Mouse (Mus musculus) neural tube, embryonic 14.5 days (tissue): ENCODE results near the gene Vdac1. TPM values are rescaled to one million over a fixed set of nuclear protein-coding genes. Genes with fewer than 3 reads are reported as not detected.
A peak's percentile ranks its signal among the peaks of the same experiment; 100 is the strongest.
"Not testable (repeated sequence)": the region's sequence is repeated elsewhere in the genome, so short reads cannot be mapped to it uniquely, and the experiment has no call there.

Experiments
- ATAC-seq: fragments of 200-750 bp; cut with Nextera tagmentation; 2 replicates; pipeline ENCODE4 v1.8.0; 2017; ENCODE audit warnings: low read depth, mild to moderate bottlenecking, moderate TSS enrichment, moderate library complexity
- H3K27ac ChIP-seq: fragments of 300-500 bp; sonication (generic); 2 replicates; pipeline ENCODE4 v1.5.1; 2014; ENCODE audit warnings: low read depth, mild to moderate bottlenecking, control low read depth, low read length, moderate library complexity, mixed read lengths
- H3K27me3 ChIP-seq: fragments of 300-500 bp; sonication (generic); 2 replicates; pipeline ENCODE4 v1.6.1; 2014; ENCODE audit warnings: low read length; ENCODE audit not compliant: control insufficient read depth, insufficient read depth
- H3K36me3 ChIP-seq: fragments of 300-500 bp; sonication (generic); 2 replicates; pipeline ENCODE4 v1.6.1; 2014; ENCODE audit warnings: low read length, mixed read lengths; ENCODE audit not compliant: control insufficient read depth, insufficient read depth
- H3K4me1 ChIP-seq: fragments of 300-500 bp; sonication (generic); 2 replicates; pipeline ENCODE4 v1.6.1; 2014; ENCODE audit warnings: low read length; ENCODE audit not compliant: control insufficient read depth, insufficient read depth
- H3K4me2 ChIP-seq: fragments of 300-500 bp; sonication (generic); 2 replicates; pipeline ENCODE4 v1.6.1; 2014; ENCODE audit warnings: mild to moderate bottlenecking, low read depth, low read length, control low read depth
- H3K4me3 ChIP-seq: fragments of 300-500 bp; sonication (generic); 2 replicates; pipeline ENCODE4 v1.5.1; 2014; ENCODE audit warnings: low read depth, low read length, control low read depth, mixed read lengths
- H3K9ac ChIP-seq: fragments of 300-500 bp; sonication (generic); replicated peaks from 2 replicates; pipeline ENCODE4 v1.6.1; 2014; ENCODE audit warnings: low read depth, mild to moderate bottlenecking, control low read depth, low read length, mixed read lengths
- H3K9me3 ChIP-seq: fragments of 300-500 bp; sonication (generic); 2 replicates; pipeline ENCODE4 v1.6.1; 2016; ENCODE audit warnings: low read length; ENCODE audit not compliant: control insufficient read depth
- WGBS: fragments of 180-500 bp; shearing (Covaris S2); extraction: QIAGEN DNeasy Blood & Tissue Kit; methylation state at CpG from one replicate; pipeline ENCODE4 v1.1.7; 2014; 5-methylcytosine and 5-hydroxymethylcytosine counted together
- polyA plus RNA-seq: library from polyadenylated mRNA; unstranded; fragments of >200 nt; fragmentation: Nextera tagmentation; extraction: Ambion mirVana; gene quantifications from 2 replicates; pipeline ENCODE4 v1.2.1, GENCODE M21; 2014

Vdac1 gene
- polyA plus RNA-seq, 1 experiment from 2014 or later: 282 TPM

DNA sequence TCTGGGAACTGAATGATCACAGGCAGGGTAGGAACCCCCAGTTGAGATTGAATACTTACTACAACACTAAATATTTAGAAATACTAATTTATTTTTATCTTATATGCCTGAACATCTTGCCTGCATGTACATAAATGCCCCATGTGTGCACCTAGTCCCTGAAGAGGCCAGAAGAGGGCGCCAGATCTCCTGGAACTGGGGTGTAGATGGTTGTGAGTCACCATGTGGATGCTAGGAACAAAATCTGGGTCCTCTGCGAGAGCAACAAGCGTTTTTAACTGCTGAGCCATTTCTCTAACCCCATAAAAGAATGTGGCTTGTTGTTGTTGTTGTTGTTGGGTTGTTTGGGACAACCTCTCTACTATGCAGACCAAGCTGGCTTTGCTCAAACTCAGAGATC is 11.9 kb upstream of the Vdac1 start:
- Histone ChIP-seq H3K9me3 (no peaks in the 10 kb centered on the region), H3K4me2 (no peak overlapping the region), H3K4me3 (no peak overlapping the region), H3K27me3 (no peaks in the 10 kb centered on the region), H3K9ac (no peak overlapping the region), H3K4me1 (no peaks in the 10 kb centered on the region), H3K36me3 (no peaks in the 10 kb centered on the region), H3K27ac (no peak overlapping the region)
- 70% methylated on average over 3 of the region's 3 CpGs for WGBS
- no peak for ATAC-seq

DNA sequence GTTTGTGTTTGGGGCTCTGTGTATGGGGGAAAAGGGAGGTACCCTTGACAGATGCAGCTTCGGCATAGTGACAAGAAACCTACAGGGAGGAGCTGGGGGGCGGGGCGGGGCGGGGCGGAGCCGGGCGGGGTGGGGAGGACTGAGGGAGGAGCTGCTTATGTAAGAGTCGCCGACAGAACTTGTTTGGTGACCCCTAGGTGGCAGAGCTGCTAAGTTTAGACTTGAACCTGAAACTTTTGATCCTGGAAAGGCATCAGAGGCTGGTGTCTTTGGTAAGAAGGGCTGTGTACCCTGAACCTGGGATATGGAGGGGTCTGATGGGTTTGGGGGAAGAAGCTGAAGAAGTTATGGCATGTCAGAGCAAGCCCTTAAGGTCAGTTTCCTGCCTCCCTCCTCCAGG is 9.7 kb upstream of the Vdac1 start:
- H3K27me3 ChIP-seq: no peaks in the 10 kb centered on the region
- H3K36me3 ChIP-seq: no peaks in the 10 kb centered on the region
- no peak overlapping the region for H3K27ac ChIP-seq
- ATAC-seq: no peak
- 0% methylated on average over 9 of the region's 9 CpGs for WGBS
- H3K4me3 ChIP-seq: no peak overlapping the region
- no peaks in the 10 kb centered on the region for H3K4me1 ChIP-seq
- H3K9me3 ChIP-seq: no peaks in the 10 kb centered on the region
- H3K4me2 ChIP-seq: no peak overlapping the region
- no peak overlapping the region for H3K9ac ChIP-seq

- H3K36me3 ChIP-seq: no peaks in the 10 kb centered on the region
- no peak overlapping the region for H3K9ac ChIP-seq
- H3K4me2 ChIP-seq: no peak overlapping the region
- no peak for ATAC-seq
- no peak overlapping the region for H3K27ac ChIP-seq
- no peaks in the 10 kb centered on the region for H3K9me3 ChIP-seq
- 89% methylated on average over 3 of the region's 3 CpGs for WGBS
- no peaks in the 10 kb centered on the region for H3K27me3 ChIP-seq
- no peaks in the 10 kb centered on the region for H3K4me1 ChIP-seq
- no peak overlapping the region for H3K4me3 ChIP-seq
Observed at GRCm38 (mm10) chr11:52352271-52352670, 8.4 kb upstream of the Vdac1 start.

DNA sequence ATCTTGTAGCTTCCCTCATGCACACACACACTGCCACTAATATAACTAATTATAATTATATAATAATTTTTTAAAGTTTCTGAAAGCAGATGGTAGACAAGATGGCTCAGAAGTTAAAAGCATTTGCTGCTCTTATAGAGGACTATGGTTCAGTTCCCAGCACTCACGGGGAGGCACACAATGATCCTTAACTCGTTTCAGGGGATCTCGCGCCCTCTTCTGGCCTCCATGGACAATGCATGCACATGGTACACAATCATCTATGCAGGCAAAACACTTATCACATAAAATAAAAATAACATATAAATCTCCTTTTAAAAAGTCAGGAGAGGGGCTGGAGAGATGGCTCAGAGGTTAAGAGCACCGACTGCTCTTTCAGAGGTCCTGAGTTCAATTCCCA is 6.0 kb upstream of the Vdac1 start:
- no peak overlapping the region for H3K4me3 ChIP-seq
- no peak overlapping the region for H3K9ac ChIP-seq
- ATAC-seq: no peak
- no peaks in the 10 kb centered on the region for H3K4me1 ChIP-seq
- no peaks in the 10 kb centered on the region for H3K36me3 ChIP-seq
- H3K9me3 ChIP-seq: no peaks in the 10 kb centered on the region
- 84% methylated on average over 5 of the region's 5 CpGs for WGBS
- H3K27ac ChIP-seq: no peak overlapping the region
- H3K4me2 ChIP-seq: no peak overlapping the region
- no peaks in the 10 kb centered on the region for H3K27me3 ChIP-seq

GRCm38 (mm10) chr11:52355601-52356000 is 5.1 kb upstream of the Vdac1 start:
- H3K9ac ChIP-seq: no peak overlapping the region
- H3K9me3 ChIP-seq: no peaks in the 10 kb centered on the region
- H3K4me3 ChIP-seq: no peak overlapping the region
- H3K4me1 ChIP-seq: peaks cover 5% of the 10 kb centered on the region; the same call in 1 of the 2 replicates
- H3K36me3 ChIP-seq: no peaks in the 10 kb centered on the region
- 90% methylated on average over 1 of the region's 1 CpGs for WGBS
- H3K4me2 ChIP-seq: no peak overlapping the region
- H3K27ac ChIP-seq: no peak overlapping the region
- no peaks in the 10 kb centered on the region for H3K27me3 ChIP-seq
- ATAC-seq: no peak

GRCm38 (mm10) chr11:52357091-52357490 is 3.6 kb upstream of the Vdac1 start:
- not testable (repeated sequence) for ATAC-seq, H3K27ac ChIP-seq
- WGBS: 92% methylated on average over 5 of the region's 5 CpGs

DNA sequence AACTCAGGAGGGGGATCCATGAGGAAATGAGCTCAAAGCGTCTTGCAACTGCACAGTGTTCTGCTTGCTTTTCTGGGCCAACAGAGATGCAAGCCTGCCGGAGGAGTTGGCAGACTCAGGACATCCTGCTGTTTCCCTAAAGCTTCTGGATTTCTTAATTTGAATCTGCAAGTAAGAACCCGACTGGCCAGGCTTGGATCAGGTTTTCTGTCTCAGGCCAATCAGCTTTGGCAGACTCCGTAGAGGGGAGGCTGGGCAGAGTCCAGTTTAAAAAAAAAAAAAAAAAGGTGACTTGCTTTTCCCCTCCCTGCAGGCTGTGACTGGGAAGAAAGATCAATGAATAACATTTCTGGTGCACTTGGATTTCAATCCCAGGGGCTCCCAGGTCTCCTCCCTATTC is 2.1 kb upstream of the Vdac1 start:
- Histone ChIP-seq H3K4me3 (no peak overlapping the region), H3K36me3 (no peaks in the 10 kb centered on the region), H3K9me3 (no peaks in the 10 kb centered on the region), H3K4me1 (peaks cover 21% of the 10 kb centered on the region), H3K27ac (no peak overlapping the region), H3K4me2 (no peak overlapping the region), H3K9ac (no peak overlapping the region), H3K27me3 (no peaks in the 10 kb centered on the region)
- 53% methylated on average over 4 of the region's 4 CpGs for WGBS
- no peak for ATAC-seq

More at GRCm38 (mm10) chr11:52357091-52357490, 3.6 kb upstream of the Vdac1 start:
- not testable (repeated sequence) for H3K4me2 ChIP-seq, H3K36me3 ChIP-seq, H3K9ac ChIP-seq, H3K9me3 ChIP-seq, H3K4me3 ChIP-seq, H3K27me3 ChIP-seq
- peaks cover 11% of the 10 kb centered on the region for H3K4me1 ChIP-seq

DNA sequence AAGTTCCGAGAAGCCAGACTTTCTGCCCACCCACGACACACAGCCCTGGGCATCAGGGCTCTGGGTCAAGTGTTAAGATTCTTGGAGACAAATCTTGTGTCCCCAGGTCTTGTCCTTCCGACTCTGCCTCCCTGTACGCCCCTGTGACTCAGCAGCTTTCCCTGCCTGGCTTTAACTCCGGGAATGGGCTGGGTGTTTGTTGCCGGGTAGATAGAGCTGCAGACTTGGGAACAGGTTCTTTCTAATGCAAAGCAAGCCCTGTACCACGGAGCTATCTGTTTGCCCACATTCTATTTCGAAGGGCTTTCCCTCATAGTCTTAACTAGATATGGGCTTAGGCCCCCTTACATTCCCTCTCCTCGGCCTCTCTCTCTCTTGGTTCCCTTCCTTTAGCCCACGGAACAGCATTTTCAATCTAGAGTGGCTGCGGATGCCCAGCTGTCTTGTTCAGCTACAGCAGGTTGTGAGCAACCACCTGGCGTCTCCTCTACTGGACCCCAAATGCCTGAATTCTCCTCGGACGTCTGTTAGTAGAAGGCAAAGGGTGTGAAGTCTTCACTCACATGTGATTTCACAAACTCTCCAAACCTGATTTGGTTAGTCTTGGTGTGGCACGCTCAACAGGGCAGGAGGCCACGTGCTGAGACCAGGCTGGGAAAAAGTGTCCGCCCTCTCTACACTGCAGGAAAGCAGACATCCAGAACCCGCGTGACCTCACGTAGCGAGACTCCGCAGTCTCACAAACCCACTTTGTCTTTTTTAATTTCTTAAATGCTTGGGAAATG is 782 bp upstream of the Vdac1 start:
- peak overlapping the region; percentile 86 for H3K27ac ChIP-seq
- H3K27me3 ChIP-seq: no peaks in the 10 kb centered on the region
- H3K4me3 ChIP-seq: peak overlapping the region; percentile 93
- no peaks in the 10 kb centered on the region for H3K36me3 ChIP-seq
- H3K4me2 ChIP-seq: peak overlapping the region; percentile 97
- 13% methylated on average over 22 of the region's 22 CpGs for WGBS
- ATAC-seq: peak; percentile 50
- H3K9me3 ChIP-seq: no peaks in the 10 kb centered on the region
- H3K9ac ChIP-seq: peak overlapping the region; percentile 86
- peaks cover 25% of the 10 kb centered on the region for H3K4me1 ChIP-seq

- Histone ChIP-seq H3K27me3 (no peaks in the 10 kb centered on the region), H3K4me1 (peaks cover 28% of the 10 kb centered on the region), H3K9me3 (no peaks in the 10 kb centered on the region), H3K36me3 (no peaks in the 10 kb centered on the region), H3K27ac (peak overlapping the region; percentile 86), H3K4me2 (peak overlapping the region; percentile 97), H3K9ac (peak overlapping the region; percentile 86), H3K4me3 (peak overlapping the region; percentile 93)
- WGBS: under 1% methylated on average over 44 of the region's 47 CpGs
- peak; percentile 45 for ATAC-seq
Observed at GRCm38 (mm10) chr11:52361287-52361921, 744 bp downstream of the Vdac1 start.
